Mouse (Mus musculus) left cerebral cortex, adult 6 months (tissue): ENCODE results near the gene Bnipl. TPM values are rescaled to one million over a fixed set of nuclear protein-coding genes. Genes with fewer than 3 reads are reported as not detected.

ENCODE experiments used
- long read RNA-seq, 2 experiments: library from polyadenylated mRNA; unstranded; transcript quantifications; one replicate each; pipeline ENCODE4 v2.0.0; 2019 to 2020
- polyA plus RNA-seq: library from polyadenylated mRNA; unstranded; fragments of <200 nt; fragmentation: Nextera tagmentation; gene quantifications from 2 replicates; pipeline ENCODE4 v1.2.3, GENCODE M21; 2021

Bnipl gene
- not detected in 2 replicates for polyA plus RNA-seq
- long read RNA-seq, experiment 1, result 0 reads
- long read RNA-seq, experiment 2, result 0 reads

DNA sequence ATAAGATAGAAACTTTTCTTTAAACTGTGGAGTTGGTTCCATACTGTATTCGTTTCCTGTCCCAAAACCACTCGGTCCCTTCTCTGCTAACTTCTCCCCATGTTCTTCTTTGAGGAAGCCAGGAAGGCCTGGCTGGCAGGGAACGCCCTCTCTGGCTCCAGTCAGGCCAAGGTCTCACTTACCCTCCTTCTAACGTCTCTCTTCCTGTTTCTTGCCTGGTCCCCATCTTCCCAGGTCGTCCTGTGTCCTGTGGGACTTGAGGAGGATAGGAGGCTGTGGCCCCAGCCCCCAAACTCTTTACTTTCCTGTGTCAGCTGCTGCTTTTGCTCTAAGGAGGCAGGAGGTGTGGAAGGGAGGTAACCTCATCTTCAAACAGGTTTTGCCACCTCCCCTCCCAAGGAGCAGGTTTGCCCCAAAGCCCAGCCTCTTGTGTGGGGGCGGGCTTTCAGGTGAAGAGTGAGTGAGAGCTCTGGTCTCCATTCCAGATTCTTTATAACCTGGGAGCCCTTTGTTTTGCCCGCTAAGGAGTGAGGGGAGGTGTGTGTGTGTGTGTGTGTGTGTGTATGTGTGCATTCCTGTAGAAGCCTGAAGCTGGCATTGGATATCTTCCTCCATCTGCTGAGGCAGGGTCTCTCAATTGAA is at the start of gene Bnipl:
Gene Bnipl, minus strand, starts transcription at position 411 of the 642 bp plus-strand sequence.

DNA sequence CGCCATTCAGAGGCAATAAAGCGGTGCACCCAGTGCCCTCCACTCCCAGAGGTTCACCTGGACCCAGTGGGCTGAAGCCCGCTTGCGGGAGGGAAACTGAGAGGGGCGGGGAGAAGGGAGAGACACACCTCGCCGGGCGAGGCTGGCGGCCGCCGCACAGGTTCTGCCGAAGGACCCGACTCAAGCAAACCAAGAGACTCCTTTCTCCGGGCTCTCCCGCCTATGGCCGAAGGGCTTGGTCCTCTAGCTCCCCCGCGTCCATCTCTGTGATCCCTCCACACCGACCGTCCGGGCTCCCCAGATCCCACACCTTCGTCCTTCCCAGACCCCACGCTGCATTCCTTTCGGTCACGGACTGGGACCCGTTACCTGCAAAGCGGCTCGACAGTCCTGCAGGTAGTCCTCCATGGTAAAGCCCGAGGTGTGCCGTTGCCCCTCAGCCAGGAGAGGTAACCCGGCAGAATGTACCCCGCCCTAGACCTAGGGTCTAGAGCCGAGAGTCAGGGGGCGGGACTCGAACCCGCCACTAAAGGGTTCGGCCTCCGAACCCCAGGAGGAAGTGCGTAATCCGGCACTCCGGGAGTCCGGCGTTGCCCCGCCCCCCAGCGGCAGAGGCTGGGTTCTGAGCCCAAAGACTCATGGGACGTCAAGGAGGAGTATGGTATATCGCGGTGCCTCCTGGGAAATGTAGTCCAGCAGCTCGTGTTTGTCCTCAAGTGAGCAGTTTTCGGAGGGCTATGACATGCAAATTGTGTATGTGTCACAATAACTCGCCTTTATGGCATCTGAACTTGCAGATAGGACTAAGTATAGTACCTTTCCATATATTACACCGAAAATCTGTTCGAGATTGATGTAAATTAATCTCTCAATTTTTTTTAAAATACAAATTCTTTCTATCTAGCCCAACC is 30.5 kb upstream of the Bnipl start, which contains the start of the genes Mindy1 and Prune1:
Gene Mindy1, plus strand, starts transcription at position 130 of the 911 bp plus-strand sequence.
Gene Prune1, minus strand, starts transcription at position 861 of the 911 bp plus-strand sequence.

GRCm38 (mm10) chr3:95241498-95241897 is 9.5 kb downstream of the Bnipl start, which contains the start of gene Gm128:
Gene Gm128 (minus strand): TSS chr3:95241598.

DNA sequence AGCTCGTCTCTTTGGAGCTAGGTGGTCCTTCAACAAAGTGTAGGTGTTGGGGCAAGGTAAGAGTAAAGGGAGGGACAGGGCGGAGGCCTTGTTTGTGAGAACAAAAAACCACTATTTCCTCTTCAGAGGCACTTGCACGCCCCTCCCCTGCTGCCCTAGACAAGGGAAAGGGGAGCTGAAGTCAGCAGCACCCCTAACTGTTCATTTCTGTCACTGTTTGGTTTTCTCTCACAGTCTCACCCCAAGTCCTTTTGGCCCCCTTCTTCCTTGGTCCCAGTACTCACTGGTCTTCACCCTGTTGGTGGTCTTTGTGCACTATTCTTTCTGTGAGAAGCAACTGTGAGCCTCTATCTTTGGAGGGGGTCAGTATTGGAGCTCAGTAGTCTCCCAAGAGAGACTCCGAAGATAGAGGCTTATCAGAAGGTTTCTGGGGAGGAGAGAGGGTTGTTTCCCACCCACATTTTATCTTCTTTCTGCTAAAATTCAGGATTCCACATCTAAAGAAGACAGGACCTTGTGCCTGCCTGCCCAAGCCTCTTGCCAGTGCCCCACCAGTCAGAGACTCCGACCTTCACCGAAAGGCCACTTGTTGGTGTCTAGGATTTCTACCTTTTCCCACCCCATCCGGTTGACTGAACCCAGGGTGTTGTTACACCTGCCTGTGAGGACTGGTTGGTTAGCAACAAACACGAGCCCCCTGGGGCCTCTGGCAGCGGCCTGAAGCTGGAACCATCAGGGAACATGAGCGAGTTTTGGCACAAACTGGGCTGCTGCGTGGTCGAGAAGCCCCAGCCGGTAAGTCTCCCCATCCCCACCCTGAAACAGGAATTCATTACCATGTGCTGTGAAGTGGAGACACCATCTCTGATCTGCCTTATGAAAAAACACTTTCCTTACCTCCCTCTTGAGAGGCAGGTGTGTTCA is 19.4 kb downstream of the Bnipl start, which contains the start of gene Mllt11:
Gene Mllt11, minus strand, starts transcription at position 874 of the 924 bp plus-strand sequence.

GRCm38 (mm10) chr3:95228148-95228893 is 22.7 kb downstream of the Bnipl start, which contains the start of gene Cdc42se1:
Gene Cdc42se1 (plus strand): TSS chr3:95228732.

GRCm38 (mm10) chr3:95217255-95218134 is 33.5 kb downstream of the Bnipl start, which contains the start of gene Gabpb2:
Gene Gabpb2 (minus strand): TSS chr3:95217916.

Other genes with a start within 250 kb of the Bnipl start
- 4.1 and 7.6 TPM in 2 replicates for gene Zfp687, start 235.7 kb downstream of the Bnipl start, polyA plus RNA-seq
- 194 and 247 TPM in 2 replicates for gene Psmd4, start 208.6 kb downstream of the Bnipl start, polyA plus RNA-seq
- gene Pip5k1a, start 144.3 kb downstream of the Bnipl start, polyA plus RNA-seq, result 7.9 and 12.4 TPM in 2 replicates
- 42.8 and 51.5 TPM in 2 replicates for gene Vps72, start 140.2 kb downstream of the Bnipl start, polyA plus RNA-seq
- gene Tmod4, start 126.7 kb downstream of the Bnipl start, polyA plus RNA-seq, result 0.14 and 0.18 TPM in 2 replicates
- gene Scnm1, start 117.2 kb downstream of the Bnipl start, polyA plus RNA-seq, result 63.0 and 67.8 TPM in 2 replicates
- 11.0 and 11.8 TPM in 2 replicates for gene Lysmd1, start 117.1 kb downstream of the Bnipl start, polyA plus RNA-seq
- 2.5 and 3.2 TPM in 2 replicates for gene Tnfaip8l2, start 108.8 kb downstream of the Bnipl start, polyA plus RNA-seq
- 1.2 and 5.5 TPM in 2 replicates for gene Sema6c, start 90.7 kb downstream of the Bnipl start, polyA plus RNA-seq
- 0.60 TPM in 2 replicates for gene Gabpb2, start 33.3 kb downstream of the Bnipl start, polyA plus RNA-seq
- gene Cdc42se1, start 22.5 kb downstream of the Bnipl start, polyA plus RNA-seq, result 58.2 and 71.3 TPM in 2 replicates
- 282 and 287 TPM in 2 replicates for gene Mllt11, start 19.0 kb downstream of the Bnipl start, polyA plus RNA-seq
- 0.13 and 0.21 TPM in 2 replicates for gene Gm128, start 9.6 kb downstream of the Bnipl start, polyA plus RNA-seq
- 16.3 and 19.4 TPM in 2 replicates for gene Mindy1, start 30.2 kb upstream of the Bnipl start, polyA plus RNA-seq
- 13.7 and 17.6 TPM in 2 replicates for gene Prune1, start 30.9 kb upstream of the Bnipl start, polyA plus RNA-seq
- gene Anxa9, start 56.0 kb upstream of the Bnipl start, polyA plus RNA-seq, result 0.15 and 0.21 TPM in 2 replicates
- gene Cers2, start 63.6 kb upstream of the Bnipl start, polyA plus RNA-seq, result 37.2 and 43.9 TPM in 2 replicates
- 7.5 and 9.8 TPM in 2 replicates for gene Setdb1, start 106.0 kb upstream of the Bnipl start, polyA plus RNA-seq
- not detected in 2 replicates for gene 4930558C23Rik, start 151.6 kb upstream of the Bnipl start, polyA plus RNA-seq
- 3.6 and 3.9 TPM in 2 replicates for gene Arnt, start 183.2 kb upstream of the Bnipl start, polyA plus RNA-seq
- gene Ctsk, start 248.1 kb upstream of the Bnipl start, polyA plus RNA-seq, result 3.8 and 4.4 TPM in 2 replicates